Mouse (Mus musculus): ENCODE measurements at regions not wholly inside any gene's neighbourhood (a gene's known extent, or its start where the extent isn't known, plus 50 kb on each side); places are given as distances from the start of the nearest gene placed in this dataset.
A peak's percentile ranks its signal among the peaks of the same experiment; 100 is the strongest.

DNA sequence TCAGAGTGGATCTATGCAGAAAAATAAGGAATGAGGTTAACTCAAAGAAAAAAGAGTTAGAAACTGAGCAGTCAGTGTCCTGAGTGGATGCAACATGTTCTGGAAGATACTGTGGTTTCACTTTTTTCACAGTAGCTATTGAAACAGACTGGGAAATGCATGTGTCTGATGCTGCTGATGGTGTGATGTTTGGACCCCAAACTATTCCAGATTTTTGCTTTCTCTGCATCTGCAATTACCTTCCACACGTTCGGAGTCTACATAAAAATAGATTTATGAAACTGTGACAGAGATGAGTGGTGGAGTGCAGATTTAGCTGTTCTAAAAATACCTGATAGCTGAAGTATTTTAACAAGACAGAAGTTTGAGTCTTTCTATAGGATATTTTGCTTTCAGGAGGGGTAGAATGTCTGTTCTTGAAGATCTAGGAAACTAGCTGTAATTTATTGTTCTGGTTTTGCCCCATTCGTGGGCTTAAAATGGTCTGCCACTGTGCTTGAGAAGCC lies 545.3 kb downstream of the Stim2 start:
- Histone ChIP-seq H3K9ac (ENCODE audit: insufficient read depth, low read depth) (no peak overlapping the region), H3K79me2 (replicated peaks; ENCODE audit: control insufficient read depth, extremely low read depth, insufficient read depth, poor library complexity, severe bottlenecking) (no peaks in the 10 kb centered on the region), H3K4me1 (ENCODE audit: control insufficient read depth in 1 of 2, insufficient read depth in 2 of 2) (no peaks in the 10 kb centered on the region), H3K4me2 (ENCODE audit: insufficient read depth, low read depth, poor library complexity, severe bottlenecking) (no peak overlapping the region), H3K27ac (ENCODE audit: insufficient read depth, low read depth) (no peak overlapping the region), H3K27me3 (replicated peaks) (no peaks in the 10 kb centered on the region), H3K36me3 (replicated peaks in 1 of 2; ENCODE audit: control insufficient read depth in 1 of 2, insufficient read depth in 1 of 2, low read length in 1 of 2) (no peaks in the 10 kb centered on the region), H3K9me3 (replicated peaks; ENCODE audit: low read length) (no peaks in the 10 kb centered on the region), H3K4me3 (replicated peaks in 1 of 3; ENCODE audit: low read depth in 2 of 3, low read length in 2 of 3, poor library complexity in 1 of 3) (no peak overlapping the region)
- TF ChIP-seq CHD1 (IDR thresholded peaks at IDR 0.05; ENCODE audit: low read depth, low read length) (no peak), ZKSCAN1 (IDR thresholded peaks at IDR 0.05; ENCODE audit: borderline replicate concordance, low read depth, low read length) (no peak), ZC3H11A (IDR thresholded peaks at IDR 0.05; ENCODE audit: low read depth, low read length) (no peak), PAX5 (IDR thresholded peaks at IDR 0.05; ENCODE audit: low read length) (no peak), MAZ (IDR thresholded peaks at IDR 0.05; ENCODE audit: low read depth, low read length) (no peak), USF1 (IDR thresholded peaks at IDR 0.05; ENCODE audit: low read depth, low read length) (no peak), MXI1 (IDR thresholded peaks at IDR 0.05; ENCODE audit: low read depth, low read length) (no peak), UBTF (IDR thresholded peaks at IDR 0.05; ENCODE audit: low read depth, low read length) (no peak), MYC (IDR thresholded peaks at IDR 0.05; ENCODE audit: low read depth, low read length) (no peak), TBP (conservative IDR thresholded peaks at IDR 0.05; ENCODE audit: low read depth, low read length) (no peak), JUN (IDR thresholded peaks at IDR 0.05; ENCODE audit: insufficient read depth, low read depth, low read length) (no peak), SMC3 (IDR thresholded peaks at IDR 0.05; ENCODE audit: low read depth, low read length) (no peak), ELF1 (IDR thresholded peaks at IDR 0.05; ENCODE audit: low read depth, low read length) (no peak)
- no peak for DNase-seq (ENCODE audit: extremely low read depth)
- in situ Hi-C loops (cut with MboI; ENCODE audit: low pct_ligation_motif_present, low pct_unique_long_range_greater_than_20kb, low sequenced_read_pairs) (no loop called here), dilution Hi-C loops (cut with MboI; ENCODE audit: extremely low pct_ligation_motif_present, extremely low pct_unique_long_range_greater_than_20kb, low sequenced_read_pairs) (no loop called here)

DNA sequence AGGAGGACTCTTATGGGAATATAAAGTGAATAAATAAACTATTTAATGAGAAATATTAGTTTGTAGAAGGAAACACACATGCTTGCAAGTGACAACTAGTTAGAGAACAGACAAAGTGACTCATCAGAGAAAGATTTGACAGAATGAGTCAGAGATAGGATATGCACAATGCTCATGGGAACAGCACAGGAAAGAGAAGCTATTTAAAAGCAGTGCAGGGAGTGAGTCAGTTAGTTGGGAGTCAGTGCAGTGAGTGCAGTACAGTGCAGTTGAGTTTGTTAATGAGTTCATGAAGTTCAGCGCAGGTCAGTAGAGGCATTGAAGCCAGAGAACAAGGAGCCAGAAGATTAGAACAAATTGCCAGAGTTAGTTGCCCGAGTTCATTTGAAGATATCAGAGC lies 580.2 kb downstream of the Stim2 start:
- Histone ChIP-seq H3K4me2 (ENCODE audit: insufficient read depth, low read depth, poor library complexity, severe bottlenecking) (no peak overlapping the region), H3K4me1 (ENCODE audit: control insufficient read depth in 1 of 2, insufficient read depth in 2 of 2) (no peaks in the 10 kb centered on the region), H3K36me3 (replicated peaks in 1 of 2; ENCODE audit: control insufficient read depth in 1 of 2, insufficient read depth in 1 of 2, low read length in 1 of 2) (no peaks in the 10 kb centered on the region), H3K9me3 (replicated peaks; ENCODE audit: low read length) (no peaks in the 10 kb centered on the region), H3K79me2 (replicated peaks; ENCODE audit: control insufficient read depth, extremely low read depth, insufficient read depth, poor library complexity, severe bottlenecking) (no peaks in the 10 kb centered on the region), H3K27ac (ENCODE audit: insufficient read depth, low read depth) (no peak overlapping the region), H3K27me3 (replicated peaks) (no peaks in the 10 kb centered on the region), H3K9ac (ENCODE audit: insufficient read depth, low read depth) (no peak overlapping the region), H3K4me3 (replicated peaks in 1 of 3; ENCODE audit: low read depth in 2 of 3, low read length in 2 of 3, poor library complexity in 1 of 3) (no peak overlapping the region)
- dilution Hi-C loops (cut with MboI; ENCODE audit: extremely low pct_ligation_motif_present, extremely low pct_unique_long_range_greater_than_20kb, low sequenced_read_pairs) (no loop called here), in situ Hi-C loops (cut with MboI; ENCODE audit: low pct_ligation_motif_present, low pct_unique_long_range_greater_than_20kb, low sequenced_read_pairs) (no loop called here)
- TF ChIP-seq SMC3 (IDR thresholded peaks at IDR 0.05; ENCODE audit: low read depth, low read length) (no peak), ELF1 (IDR thresholded peaks at IDR 0.05; ENCODE audit: low read depth, low read length) (no peak), MAX (IDR thresholded peaks at IDR 0.05; ENCODE audit: low read length) (no peak), ZNF384 (IDR thresholded peaks at IDR 0.05; ENCODE audit: low read depth, low read length) (no peak), TCF12 (IDR thresholded peaks at IDR 0.05; ENCODE audit: low read depth, low read length) (no peak)
- peak; percentile 5 for DNase-seq (ENCODE audit: extremely low read depth)

All from CH12.LX (cell line).